Mouse (Mus musculus) neural tube, embryonic 11.5 days (tissue): ENCODE data around the gene Spaca4. TPM values are rescaled to one million over a fixed set of nuclear protein-coding genes. Genes with fewer than 3 reads are reported as not detected.

Source experiments
- ATAC-seq: fragments of 200-750 bp; cut with Nextera tagmentation; 2 replicates; pipeline ENCODE4 v1.8.0; 2017; ENCODE audit warnings: moderate number of reproducible peaks, mild to moderate bottlenecking, moderate TSS enrichment, moderate library complexity; ENCODE audit not compliant: insufficient read depth, low FRiP score, low TSS enrichment
- DNase-seq: peaks from one replicate; pipeline ENCODE4 v3.0.0-alpha.2; 2015; ENCODE audit warnings: low spot score
- H3K27ac ChIP-seq: fragments of 300-500 bp; sonication (generic); 2 replicates; pipeline ENCODE4 v1.5.1; 2014; ENCODE audit warnings: low read depth, mild to moderate bottlenecking, low read length
- H3K27me3 ChIP-seq: fragments of 300-500 bp; sonication (generic); 2 replicates; pipeline ENCODE4 v1.6.1; 2014; ENCODE audit warnings: mild to moderate bottlenecking, low read length, mixed read lengths; ENCODE audit not compliant: control insufficient read depth, insufficient read depth
- H3K36me3 ChIP-seq: fragments of 300-500 bp; sonication (generic); 2 replicates; pipeline ENCODE4 v1.6.1; 2014; ENCODE audit warnings: mild to moderate bottlenecking, low read length, moderate library complexity, mixed read lengths; ENCODE audit not compliant: control insufficient read depth, insufficient read depth
- H3K4me1 ChIP-seq: fragments of 300-500 bp; sonication (generic); 2 replicates; pipeline ENCODE4 v1.6.1; 2014; ENCODE audit warnings: low read length, mixed read lengths; ENCODE audit not compliant: control insufficient read depth, insufficient read depth
- H3K4me2 ChIP-seq: fragments of 300-500 bp; sonication (generic); 2 replicates; pipeline ENCODE4 v1.6.1; 2014; ENCODE audit warnings: low read depth, mild to moderate bottlenecking, moderate library complexity
- H3K4me3 ChIP-seq: fragments of 300-500 bp; sonication (generic); 2 replicates; pipeline ENCODE4 v1.5.1; 2014; ENCODE audit warnings: low read depth, low read length
- H3K9ac ChIP-seq: fragments of 300-500 bp; sonication (generic); 2 replicates; pipeline ENCODE4 v1.6.1; 2014; ENCODE audit warnings: mild to moderate bottlenecking, low read length
- H3K9me3 ChIP-seq: fragments of 300-500 bp; sonication (generic); 2 replicates; pipeline ENCODE4 v1.6.1; 2016; ENCODE audit warnings: low read length; ENCODE audit not compliant: control insufficient read depth
- WGBS: fragments of 180-500 bp; shearing (Covaris S2); extraction: QIAGEN DNeasy Blood & Tissue Kit; methylation state at CpG from one replicate; pipeline ENCODE4 v1.1.7; 2014; 5-methylcytosine and 5-hydroxymethylcytosine counted together
- polyA plus RNA-seq: library from polyadenylated mRNA; unstranded; fragments of >200 nt; fragmentation: Nextera tagmentation; extraction: Ambion mirVana; gene quantifications from 2 replicates; pipeline ENCODE4 v1.2.1, GENCODE M21; 2014

The Spaca4 gene
- polyA plus RNA-seq, 1 experiment from 2014 or later: not detected

GRCm38 (mm10) chr7:45717918-45718297, 7.7 kb downstream of the Spaca4 start, which contains the start of gene Sphk2:
Gene Sphk2 (minus strand): TSS chr7:45718002.
- H3K4me3 ChIP-seq: peak within 1 kb of the TSS; percentile 97
- no peaks in the 10 kb centered on the region for H3K27me3 ChIP-seq
- ATAC-seq (peak; percentile 58; the same call in 1 of the 2 replicates), DNase-seq (peak; percentile 99)
- peaks cover 33% of the 10 kb centered on the region for H3K4me1 ChIP-seq
- H3K4me2 ChIP-seq: peak within 1 kb of the TSS; percentile 93
- H3K36me3 ChIP-seq: peaks cover 23% of the 10 kb centered on the region
- under 1% methylated on average over 41 of the region's 41 CpGs for WGBS
- peak within 1 kb of the TSS; percentile 98 for H3K9ac ChIP-seq
- peak within 1 kb of the TSS; percentile 88 for H3K27ac ChIP-seq
- no peaks in the 10 kb centered on the region for H3K9me3 ChIP-seq

GRCm38 (mm10) chr7:45716952-45717917, 8.4 kb downstream of the Spaca4 start:
- Histone ChIP-seq H3K27me3 (no peaks in the 10 kb centered on the region), H3K4me3 (peak overlapping the region; percentile 97), H3K4me2 (peak overlapping the region; percentile 93), H3K27ac (peak overlapping the region; percentile 88), H3K9me3 (no peaks in the 10 kb centered on the region), H3K9ac (peak overlapping the region; percentile 86), H3K4me1 (peaks cover 33% of the 10 kb centered on the region), H3K36me3 (peaks cover 20% of the 10 kb centered on the region)
- WGBS: 10% methylated on average over 31 of the region's 31 CpGs
- peak; percentile 14; the same call in 1 of the 2 replicates for ATAC-seq
- DNase-seq: no peak

- 95% methylated on average over 3 of the region's 3 CpGs for WGBS
- no peaks in the 10 kb centered on the region for H3K9me3 ChIP-seq
- H3K4me2 ChIP-seq: peak overlapping the region; percentile 93
- DNase-seq (no peak), ATAC-seq (no peak)
- H3K27me3 ChIP-seq: no peaks in the 10 kb centered on the region
- no peak overlapping the region for H3K27ac ChIP-seq
- H3K36me3 ChIP-seq: peaks cover 18% of the 10 kb centered on the region
- H3K4me3 ChIP-seq: peak overlapping the region; percentile 97; the same call in 1 of the 2 replicates
- H3K4me1 ChIP-seq: peaks cover 33% of the 10 kb centered on the region
- no peak overlapping the region for H3K9ac ChIP-seq
Measured at GRCm38 (mm10) chr7:45716460-45716857, 9.2 kb downstream of the Spaca4 start.

GRCm38 (mm10) chr7:45715741-45716459, 9.7 kb downstream of the Spaca4 start:
- 87% methylated on average over 19 of the region's 19 CpGs for WGBS
- 0 out of 2 replicates have a peak overlapping the region, but pooled peaks have one; percentile 16 for H3K4me3 ChIP-seq
- peak overlapping the region; percentile 93 for H3K4me2 ChIP-seq
- ATAC-seq: no peak
- H3K27ac ChIP-seq: 0 out of 2 replicates have a peak overlapping the region, but pooled peaks have one; percentile 35
- H3K9me3 ChIP-seq: no peaks in the 10 kb centered on the region
- peaks cover 18% of the 10 kb centered on the region for H3K36me3 ChIP-seq
- H3K9ac ChIP-seq: no peak overlapping the region
- peaks cover 33% of the 10 kb centered on the region for H3K4me1 ChIP-seq
- no peak for DNase-seq
- no peaks in the 10 kb centered on the region for H3K27me3 ChIP-seq

DNA sequence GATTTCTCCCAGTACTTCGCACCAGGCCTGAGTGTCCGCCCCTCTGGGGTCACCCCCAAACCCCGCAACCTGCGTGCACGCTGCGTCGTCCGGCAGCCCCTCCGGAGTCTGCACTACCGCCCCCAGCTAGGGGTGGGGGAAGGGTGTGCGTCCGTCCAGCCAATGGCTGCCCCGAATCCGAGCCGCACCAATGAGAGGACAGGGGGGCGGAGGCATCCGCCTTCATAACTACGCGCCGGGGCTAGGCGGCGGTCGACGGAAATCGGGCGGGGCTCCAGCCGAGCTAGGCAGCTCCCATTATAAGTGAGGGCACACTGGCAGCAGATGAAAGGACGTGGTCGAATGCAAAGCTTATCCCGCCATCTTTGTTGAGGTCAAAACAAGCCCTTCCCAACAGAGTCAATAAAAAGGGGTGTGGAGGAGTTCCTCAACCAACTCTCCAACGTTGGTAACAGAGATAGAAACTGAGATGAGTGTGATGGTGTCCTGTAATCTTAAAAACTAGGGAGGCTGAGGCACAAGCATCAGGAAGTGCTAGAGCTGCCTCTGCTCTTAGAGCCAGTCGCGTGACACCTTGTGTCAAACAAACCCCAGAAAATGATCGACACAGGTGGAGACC, 10.4 kb downstream of the Spaca4 start, which contains the start of gene Rpl18:
Gene Rpl18 (plus strand): TSS at position 368 of the 619 bp plus-strand sequence.
- peak; percentile 92 for ATAC-seq
- DNase-seq: peak; percentile 98
- Histone ChIP-seq H3K4me1 (peaks cover 33% of the 10 kb centered on the region), H3K36me3 (peaks cover 18% of the 10 kb centered on the region), H3K27me3 (no peaks in the 10 kb centered on the region), H3K9me3 (no peaks in the 10 kb centered on the region), H3K4me2 (peak within 1 kb of the TSS; percentile 93), H3K4me3 (peak within 1 kb of the TSS; percentile 72), H3K27ac (0 out of 2 replicates have a peak within 1 kb of the TSS, but pooled peaks have one; percentile 35), H3K9ac (peak within 1 kb of the TSS; percentile 64)
- 8% methylated on average over 34 of the region's 34 CpGs for WGBS

DNA sequence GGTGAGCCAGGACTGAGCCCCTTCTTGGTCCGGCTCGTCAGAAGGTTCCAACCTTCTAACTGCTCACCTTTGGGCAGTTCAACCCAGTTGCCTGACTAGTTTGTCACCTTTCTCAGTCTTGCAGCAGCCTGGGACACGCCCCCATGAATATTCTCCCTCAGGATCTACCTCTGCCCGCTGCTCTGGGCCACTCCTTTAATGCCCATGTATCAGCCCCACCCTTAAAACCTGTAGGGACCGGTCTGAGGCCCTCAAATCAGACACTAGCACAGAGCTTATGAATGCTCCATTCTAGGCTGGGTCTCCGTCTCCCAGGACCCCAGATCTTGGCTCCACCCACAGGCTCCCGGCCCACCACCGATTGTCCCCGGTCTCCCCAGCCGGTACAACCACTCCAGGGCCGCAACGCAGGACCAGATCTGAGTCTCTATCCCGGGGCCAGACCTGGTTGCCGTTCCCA, 11.0 kb downstream of the Spaca4 start:
- H3K4me1 ChIP-seq: peaks cover 34% of the 10 kb centered on the region
- no peaks in the 10 kb centered on the region for H3K27me3 ChIP-seq
- 13% methylated on average over 14 of the region's 14 CpGs for WGBS
- H3K9me3 ChIP-seq: no peaks in the 10 kb centered on the region
- ATAC-seq (peak; percentile 46), DNase-seq (no peak)
- H3K4me2 ChIP-seq: peak overlapping the region; percentile 93
- H3K4me3 ChIP-seq: peak overlapping the region; percentile 72
- no peak overlapping the region for H3K27ac ChIP-seq
- peaks cover 14% of the 10 kb centered on the region for H3K36me3 ChIP-seq
- H3K9ac ChIP-seq: peak overlapping the region; percentile 64

GRCm38 (mm10) chr7:45713881-45714520, 11.6 kb downstream of the Spaca4 start:
- Histone ChIP-seq H3K36me3 (peaks cover 10% of the 10 kb centered on the region), H3K27ac (no peak overlapping the region), H3K27me3 (no peaks in the 10 kb centered on the region), H3K4me3 (peak overlapping the region; percentile 72; the same call in 1 of the 2 replicates), H3K9me3 (no peaks in the 10 kb centered on the region), H3K9ac (no peak overlapping the region), H3K4me1 (peaks cover 37% of the 10 kb centered on the region), H3K4me2 (peak overlapping the region; percentile 93)
- ATAC-seq: no peak
- 87% methylated on average over 6 of the region's 6 CpGs for WGBS
- no peak for DNase-seq

- no peak for ATAC-seq
- Histone ChIP-seq H3K4me2 (no peak overlapping the region), H3K4me3 (no peak overlapping the region), H3K27me3 (no peaks in the 10 kb centered on the region), H3K36me3 (peaks cover 10% of the 10 kb centered on the region), H3K9ac (no peak overlapping the region), H3K4me1 (peaks cover 39% of the 10 kb centered on the region), H3K27ac (no peak overlapping the region), H3K9me3 (no peaks in the 10 kb centered on the region)
- no peak for DNase-seq
- 91% methylated on average over 16 of the region's 16 CpGs for WGBS
Measured at GRCm38 (mm10) chr7:45713396-45713795, 12.2 kb downstream of the Spaca4 start.
